Mouse (Mus musculus) neural tube, embryonic 12.5 days (tissue): Measurements from ENCODE around the gene Pom121l2. TPM values are rescaled to one million over a fixed set of nuclear protein-coding genes. Genes with fewer than 3 reads are reported as not detected.

Experiments used
- ATAC-seq: fragments of 200-750 bp; cut with Nextera tagmentation; 2 replicates; pipeline ENCODE4 v1.8.0; 2017; ENCODE audit warnings: low read depth, mild to moderate bottlenecking, moderate TSS enrichment, moderate library complexity; ENCODE audit not compliant: low FRiP score
- H3K27ac ChIP-seq: fragments of 300-500 bp; sonication (generic); 2 replicates; pipeline ENCODE4 v1.5.1; 2016
- H3K27me3 ChIP-seq: fragments of 300-500 bp; sonication (generic); replicated peaks from 2 replicates; pipeline ENCODE4 v1.6.1; 2016; ENCODE audit warnings: mild to moderate bottlenecking
- H3K36me3 ChIP-seq: fragments of 300-500 bp; sonication (generic); 2 replicates; pipeline ENCODE4 v1.6.1; 2016; ENCODE audit warnings: mild to moderate bottlenecking
- H3K4me1 ChIP-seq: fragments of 300-500 bp; sonication (generic); 2 replicates; pipeline ENCODE4 v1.6.1; 2016
- H3K4me2 ChIP-seq: fragments of 300-500 bp; sonication (generic); replicated peaks from 2 replicates; pipeline ENCODE4 v1.6.1; 2016; ENCODE audit warnings: mild to moderate bottlenecking
- H3K4me3 ChIP-seq: fragments of 300-500 bp; sonication (generic); 2 replicates; pipeline ENCODE4 v1.5.1; 2016
- H3K9ac ChIP-seq: fragments of 300-500 bp; sonication (generic); 2 replicates; pipeline ENCODE4 v1.6.1; 2016; ENCODE audit warnings: mild to moderate bottlenecking
- H3K9me3 ChIP-seq: fragments of 300-500 bp; sonication (generic); 2 replicates; pipeline ENCODE4 v1.6.1; 2016; ENCODE audit warnings: mild to moderate bottlenecking
- WGBS: fragments of 180-500 bp; shearing (Covaris S2); methylation state at CpG from one replicate; pipeline ENCODE4 v1.1.7; 2016; 5-methylcytosine and 5-hydroxymethylcytosine counted together
- polyA plus RNA-seq: library from polyadenylated mRNA; unstranded; fragments of >200 nt; fragmentation: Nextera tagmentation; extraction: Ambion mirVana; gene quantifications from 2 replicates; pipeline ENCODE4 v1.2.1, GENCODE M21; 2016

Pom121l2 gene
- polyA plus RNA-seq, 1 experiment from 2014 or later = not detected

GRCm38 (mm10) chr13:21969269-21969668 is 11.7 kb upstream of the Pom121l2 start:
- H3K27me3 ChIP-seq = no peaks in the 10 kb centered on the region
- H3K4me3 ChIP-seq = no peak overlapping the region
- H3K36me3 ChIP-seq = no peaks in the 10 kb centered on the region
- H3K27ac ChIP-seq = no peak overlapping the region
- H3K9me3 ChIP-seq = no peaks in the 10 kb centered on the region
- 56% methylated on average over 1 of the region's 1 CpGs for WGBS
- H3K4me1 ChIP-seq = no peaks in the 10 kb centered on the region
- no peak overlapping the region for H3K4me2 ChIP-seq
- no peak overlapping the region for H3K9ac ChIP-seq
- no peak for ATAC-seq

DNA sequence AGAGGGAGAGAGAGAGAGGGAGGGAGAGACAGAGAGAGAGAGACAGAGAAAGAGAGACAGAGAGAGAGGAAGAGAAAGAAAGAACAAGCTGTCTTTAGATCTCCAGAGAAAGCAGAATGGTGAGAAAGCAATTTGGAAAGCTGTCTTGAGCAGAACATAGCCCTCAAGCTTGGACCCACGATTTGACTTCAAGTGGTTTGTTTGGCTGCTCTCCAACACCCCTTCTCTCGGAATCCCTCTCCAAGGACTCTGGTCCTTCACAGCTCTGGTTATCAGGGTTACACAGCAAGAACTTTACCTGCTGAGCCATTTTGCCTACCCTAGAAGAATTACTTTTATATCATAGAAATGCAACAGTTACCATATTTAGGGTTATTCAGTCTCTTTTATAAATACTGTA is 11.2 kb upstream of the Pom121l2 start:
- Histone ChIP-seq H3K4me1 (no peaks in the 10 kb centered on the region), H3K36me3 (no peaks in the 10 kb centered on the region), H3K4me3 (no peak overlapping the region), H3K4me2 (no peak overlapping the region), H3K9me3 (no peaks in the 10 kb centered on the region), H3K9ac (no peak overlapping the region), H3K27ac (no peak overlapping the region), H3K27me3 (no peaks in the 10 kb centered on the region)
- WGBS = 73% methylated on average over 2 of the region's 2 CpGs
- ATAC-seq = no peak

GRCm38 (mm10) chr13:21971641-21972040 is 9.4 kb upstream of the Pom121l2 start:
- Histone ChIP-seq H3K9ac (no peak overlapping the region), H3K27me3 (no peaks in the 10 kb centered on the region), H3K4me3 (no peak overlapping the region), H3K4me2 (no peak overlapping the region), H3K4me1 (no peaks in the 10 kb centered on the region), H3K36me3 (no peaks in the 10 kb centered on the region), H3K27ac (no peak overlapping the region), H3K9me3 (no peaks in the 10 kb centered on the region)
- no peak for ATAC-seq
- WGBS = 44% methylated on average over 3 of the region's 3 CpGs

GRCm38 (mm10) chr13:21974221-21974725 is 6.7 kb upstream of the Pom121l2 start:
- under 1% methylated on average over 23 of the region's 23 CpGs for WGBS
- Histone ChIP-seq H3K9me3 (no peaks in the 10 kb centered on the region), H3K27ac (peak overlapping the region; percentile 65), H3K4me2 (peak overlapping the region; percentile 48), H3K9ac (peak overlapping the region; percentile 76), H3K4me3 (peak overlapping the region; percentile 52), H3K4me1 (no peaks in the 10 kb centered on the region), H3K36me3 (no peaks in the 10 kb centered on the region), H3K27me3 (peaks cover 9% of the 10 kb centered on the region)
- peak; percentile 91 for ATAC-seq

GRCm38 (mm10) chr13:21974726-21975473 is 6.1 kb upstream of the Pom121l2 start:
- Histone ChIP-seq H3K27ac (peak overlapping the region; percentile 65), H3K9me3 (no peaks in the 10 kb centered on the region), H3K4me1 (no peaks in the 10 kb centered on the region), H3K27me3 (peaks cover 10% of the 10 kb centered on the region), H3K9ac (peak overlapping the region; percentile 76), H3K4me2 (peak overlapping the region; percentile 48), H3K36me3 (no peaks in the 10 kb centered on the region), H3K4me3 (peak overlapping the region; percentile 52)
- peak; percentile 93 for ATAC-seq
- WGBS = 5% methylated on average over 20 of the region's 20 CpGs

GRCm38 (mm10) chr13:21981803-21982193 is 804 bp downstream of the Pom121l2 start:
- 0 out of 2 replicates have a peak, but pooled peaks have one; percentile 21 for ATAC-seq
- Histone ChIP-seq H3K36me3 (no peaks in the 10 kb centered on the region), H3K27me3 (peaks cover 65% of the 10 kb centered on the region)

DNA sequence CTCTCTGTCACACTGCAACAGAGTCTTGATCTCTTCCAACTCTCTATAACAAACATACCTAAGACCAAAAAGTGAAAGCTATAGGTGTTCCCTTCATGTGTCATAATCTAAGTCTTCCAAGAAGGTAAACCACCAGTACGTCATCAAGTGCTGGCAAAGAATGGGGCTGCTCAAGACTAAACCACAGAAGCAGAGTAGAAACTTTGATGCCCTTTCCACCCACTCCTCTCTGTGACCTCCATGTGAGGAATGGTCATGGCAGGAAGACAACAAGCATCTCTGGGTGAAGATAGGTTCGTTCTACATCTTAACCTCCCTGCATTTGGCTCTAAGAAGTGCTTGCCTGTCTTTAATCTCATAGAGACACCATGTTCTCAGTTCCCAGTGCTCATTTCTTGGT is 3.5 kb downstream of the Pom121l2 start:
- no peak overlapping the region for H3K4me3 ChIP-seq
- no peak overlapping the region for H3K9ac ChIP-seq
- peaks cover 56% of the 10 kb centered on the region for H3K27me3 ChIP-seq
- no peaks in the 10 kb centered on the region for H3K36me3 ChIP-seq
- H3K27ac ChIP-seq = no peak overlapping the region
- ATAC-seq = no peak
- H3K4me2 ChIP-seq = no peak overlapping the region
- peaks cover 11% of the 10 kb centered on the region for H3K4me1 ChIP-seq
- 92% methylated on average over 2 of the region's 2 CpGs for WGBS
- H3K9me3 ChIP-seq = no peaks in the 10 kb centered on the region

More at GRCm38 (mm10) chr13:21981803-21982193, 804 bp downstream of the Pom121l2 start:
- H3K4me1 ChIP-seq = peaks cover 11% of the 10 kb centered on the region
- peak overlapping the region; percentile 49 for H3K4me3 ChIP-seq
- H3K27ac ChIP-seq = no peak overlapping the region
- peak overlapping the region; percentile 61 for H3K9ac ChIP-seq
- peak overlapping the region; percentile 93 for H3K4me2 ChIP-seq
- no peaks in the 10 kb centered on the region for H3K9me3 ChIP-seq
- whole genome bisulfite sequencing = 4% methylated on average over 17 of the region's 17 CpGs

GRCm38 (mm10) chr13:21992550-21992949 is 11.6 kb downstream of the Pom121l2 start:
- no peak overlapping the region for H3K27ac ChIP-seq
- H3K9ac ChIP-seq = no peak overlapping the region
- 92% methylated on average over 5 of the region's 5 CpGs for WGBS
- no peak overlapping the region for H3K4me2 ChIP-seq
- H3K4me3 ChIP-seq = no peak overlapping the region
- H3K4me1 ChIP-seq = peaks cover 4% of the 10 kb centered on the region; the same call in 1 of the 2 replicates
- no peak for ATAC-seq
- no peaks in the 10 kb centered on the region for H3K9me3 ChIP-seq
- no peaks in the 10 kb centered on the region for H3K36me3 ChIP-seq
- H3K27me3 ChIP-seq = peaks cover 37% of the 10 kb centered on the region

GRCm38 (mm10) chr13:21993957-21994738 is 13.2 kb downstream of the Pom121l2 start:
- Histone ChIP-seq H3K9ac (no peak overlapping the region), H3K4me1 (peaks cover 4% of the 10 kb centered on the region; the same call in 1 of the 2 replicates), H3K4me3 (no peak overlapping the region), H3K36me3 (no peaks in the 10 kb centered on the region), H3K9me3 (no peaks in the 10 kb centered on the region), H3K27ac (no peak overlapping the region), H3K4me2 (no peak overlapping the region), H3K27me3 (peaks cover 53% of the 10 kb centered on the region)
- WGBS = under 1% methylated on average over 22 of the region's 22 CpGs
- ATAC-seq = no peak

DNA sequence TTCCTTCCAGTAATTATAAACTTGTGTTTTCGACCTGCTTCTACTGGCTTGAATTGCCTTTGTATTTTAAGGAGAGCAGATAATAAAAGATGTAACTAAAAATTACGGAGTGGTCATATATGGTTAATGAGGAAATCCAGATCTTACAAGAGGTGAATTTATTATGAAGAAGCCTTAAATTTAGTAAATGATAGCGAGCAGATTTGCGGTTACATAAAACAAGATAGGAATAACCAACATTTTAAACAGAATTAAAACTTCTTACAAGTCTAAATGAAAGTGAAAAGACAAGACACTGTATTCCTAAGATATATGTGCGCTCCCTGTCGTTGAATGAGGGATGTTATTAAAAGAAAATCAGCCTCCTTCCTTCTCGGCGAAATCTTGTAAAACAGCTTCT is 13.9 kb downstream of the Pom121l2 start:
- H3K9me3 ChIP-seq = no peaks in the 10 kb centered on the region
- H3K27me3 ChIP-seq = peaks cover 61% of the 10 kb centered on the region
- no peak overlapping the region for H3K9ac ChIP-seq
- H3K27ac ChIP-seq = no peak overlapping the region
- H3K36me3 ChIP-seq = no peaks in the 10 kb centered on the region
- peak overlapping the region; percentile 57 for H3K4me2 ChIP-seq
- no peak for ATAC-seq
- 4% methylated on average over 8 of the region's 8 CpGs for WGBS
- H3K4me3 ChIP-seq = peak overlapping the region; percentile 28; the same call in 1 of the 2 replicates
- peaks cover 4% of the 10 kb centered on the region; the same call in 1 of the 2 replicates for H3K4me1 ChIP-seq

- Histone ChIP-seq H3K9ac (no peak overlapping the region), H3K4me1 (peaks cover 4% of the 10 kb centered on the region; the same call in 1 of the 2 replicates), H3K9me3 (no peaks in the 10 kb centered on the region), H3K4me2 (peak overlapping the region; percentile 57), H3K36me3 (no peaks in the 10 kb centered on the region), H3K4me3 (peak overlapping the region; percentile 28), H3K27me3 (peaks cover 65% of the 10 kb centered on the region), H3K27ac (no peak overlapping the region)
- ATAC-seq = no peak
- WGBS = under 1% methylated on average over 21 of the region's 21 CpGs
Measured at GRCm38 (mm10) chr13:21995331-21995914, 14.4 kb downstream of the Pom121l2 start.
